Mouse (Mus musculus) small intestine, adult 2 months (tissue): ENCODE data around the gene Capn2.

Experiments
- CTCF ChIP-seq: fragments of 200-500 bp; IDR thresholded peaks from 2 replicates; pipeline ENCODE4 v1.5.1; 2012; ENCODE audit warnings: low read depth, mild to moderate bottlenecking, control low read depth, inconsistent platforms, low read length, moderate library complexity, mixed read lengths; ENCODE audit not compliant: insufficient replicate concordance, insufficient read length; ENCODE audit errors: extremely low read depth
- POLR2A ChIP-seq: fragments of 200-500 bp; IDR thresholded peaks from 2 replicates; pipeline ENCODE4 v1.6.1; 2012; ENCODE audit warnings: low read depth, mild to moderate bottlenecking, control low read depth, inconsistent platforms, low read length, moderate library complexity

- TF ChIP-seq POLR2A (no peak), CTCF (no peak)
Observed at GRCm38 (mm10) chr1:182481646-182482295, 35.6 kb downstream of the Capn2 start.
